Mouse (Mus musculus): ENCODE data around the gene Fbxw9. TPM values are rescaled to one million over a fixed set of nuclear protein-coding genes. Genes with fewer than 3 reads are reported as not detected.
"Not testable (repeated sequence)": the region's sequence is repeated elsewhere in the genome, so short reads cannot be mapped to it uniquely, and the experiment has no call there.

The Fbxw9 gene
- total RNA-seq, 2 experiments from 2014 or later, result 19.7 to 27.8 TPM

- not testable (repeated sequence) for DNase-seq (ENCODE audit: extremely low spot score in 1 of 2, low spot score in 1 of 2)
Observed at GRCm38 (mm10) chr8:85082169-85082568, 22.3 kb downstream of the Fbxw9 start.

DNA sequence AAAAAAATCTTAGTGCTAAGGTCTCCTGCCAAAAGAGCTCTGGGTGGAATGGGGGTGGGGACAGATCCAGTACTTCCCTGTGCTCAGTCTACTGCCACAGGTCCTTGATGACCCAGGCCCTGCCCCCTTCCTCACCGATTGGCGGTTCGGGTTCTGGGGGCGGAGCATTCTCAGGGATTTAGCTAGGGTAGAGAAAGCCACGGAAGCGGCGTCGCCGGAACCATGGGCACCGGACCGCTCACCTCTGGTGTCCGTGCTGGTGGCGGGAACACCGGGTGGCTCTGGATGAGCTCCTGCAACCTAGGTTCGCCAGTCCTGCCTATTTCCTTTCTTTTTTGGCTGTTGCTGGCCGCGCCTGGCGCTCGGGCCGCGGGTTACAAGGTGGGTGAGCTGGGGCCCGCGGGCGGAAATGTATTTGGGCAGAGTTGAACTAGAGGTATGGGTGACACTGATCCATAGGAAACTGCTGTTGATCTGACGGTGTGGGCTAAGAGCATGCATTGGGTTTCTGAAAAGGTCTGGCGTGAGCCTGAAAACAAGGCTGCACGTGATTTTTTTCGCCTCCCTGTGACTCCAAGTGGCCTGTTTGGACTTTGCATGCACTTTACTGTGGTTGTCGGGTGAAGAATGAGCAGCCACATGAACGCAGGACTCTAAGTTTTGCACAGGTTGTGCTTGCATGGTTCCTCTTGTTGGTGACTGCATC lies 23.4 kb downstream of the Fbxw9 start, which contains the start of gene Man2b1:
Gene Man2b1 (plus strand): TSS at position 163 of the 706 bp plus-strand sequence.
- DNase-seq (ENCODE audit: extremely low spot score in 1 of 2, low spot score in 1 of 2), result peak; percentile 67

GRCm38 (mm10) chr8:85084633-85085032 lies 24.8 kb downstream of the Fbxw9 start:
- DNase-seq (ENCODE audit: extremely low spot score in 1 of 2, low spot score in 1 of 2), result no peak

DNA sequence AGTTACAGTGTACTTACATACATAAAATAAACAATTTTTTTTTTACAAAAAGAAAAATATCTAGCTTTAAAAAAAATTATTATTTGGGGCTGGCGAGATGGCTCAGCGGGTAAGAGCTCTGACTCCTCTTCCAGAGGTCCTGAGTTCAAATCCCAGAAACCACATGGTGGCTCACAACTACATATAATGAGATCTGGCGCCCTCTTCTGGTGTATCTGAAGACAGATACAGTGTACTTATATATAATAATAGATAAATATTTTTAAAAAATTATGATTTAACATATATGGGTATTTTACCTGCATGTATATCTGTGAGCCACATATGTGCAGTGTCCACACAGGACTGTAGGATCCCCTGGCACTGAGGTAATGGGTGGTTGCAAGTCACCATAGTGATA lies 26.4 kb downstream of the Fbxw9 start:
- no peak for DNase-seq (ENCODE audit: extremely low spot score in 1 of 2, low spot score in 1 of 2)

DNA sequence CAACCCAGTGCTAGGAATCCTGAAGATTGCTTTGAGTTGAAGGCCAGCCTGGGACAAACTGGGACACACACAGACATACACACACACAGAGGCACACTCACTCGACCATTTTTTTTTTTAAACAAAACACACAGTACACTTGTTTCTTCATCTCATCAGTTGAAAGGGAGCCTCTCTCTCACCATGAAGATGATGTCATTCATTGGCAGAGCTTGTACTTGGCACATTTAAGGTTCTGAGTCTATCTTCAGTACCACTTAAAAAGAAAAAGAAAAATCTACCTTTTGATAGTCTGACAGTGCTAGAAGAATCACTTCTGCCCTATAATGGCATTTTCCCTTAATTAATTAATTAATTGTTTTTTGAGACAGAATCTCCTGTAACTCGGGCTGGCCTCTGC lies 28.9 kb downstream of the Fbxw9 start:
- no peak for DNase-seq (ENCODE audit: extremely low spot score in 1 of 2, low spot score in 1 of 2)

DNA sequence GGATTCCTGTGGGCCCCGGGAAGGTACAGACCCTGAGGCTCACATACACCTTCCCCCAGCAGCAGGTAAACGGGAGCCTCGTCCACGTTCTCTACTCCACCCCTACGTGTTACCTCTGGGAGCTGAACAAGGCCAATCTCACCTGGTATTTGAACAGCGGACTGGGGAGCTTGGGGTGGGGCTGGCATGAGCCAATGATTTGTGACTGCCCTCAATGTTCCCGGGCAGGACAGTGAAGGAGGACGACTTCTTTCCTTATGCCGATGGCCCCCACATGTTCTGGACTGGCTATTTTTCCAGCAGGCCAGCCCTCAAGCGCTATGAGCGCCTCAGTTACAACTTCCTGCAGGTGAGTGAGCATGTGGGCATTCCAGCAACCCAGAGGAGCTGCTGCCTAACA lies 31.0 kb downstream of the Fbxw9 start:
- DNase-seq (ENCODE audit: extremely low spot score in 1 of 2, low spot score in 1 of 2), result no peak

DNA sequence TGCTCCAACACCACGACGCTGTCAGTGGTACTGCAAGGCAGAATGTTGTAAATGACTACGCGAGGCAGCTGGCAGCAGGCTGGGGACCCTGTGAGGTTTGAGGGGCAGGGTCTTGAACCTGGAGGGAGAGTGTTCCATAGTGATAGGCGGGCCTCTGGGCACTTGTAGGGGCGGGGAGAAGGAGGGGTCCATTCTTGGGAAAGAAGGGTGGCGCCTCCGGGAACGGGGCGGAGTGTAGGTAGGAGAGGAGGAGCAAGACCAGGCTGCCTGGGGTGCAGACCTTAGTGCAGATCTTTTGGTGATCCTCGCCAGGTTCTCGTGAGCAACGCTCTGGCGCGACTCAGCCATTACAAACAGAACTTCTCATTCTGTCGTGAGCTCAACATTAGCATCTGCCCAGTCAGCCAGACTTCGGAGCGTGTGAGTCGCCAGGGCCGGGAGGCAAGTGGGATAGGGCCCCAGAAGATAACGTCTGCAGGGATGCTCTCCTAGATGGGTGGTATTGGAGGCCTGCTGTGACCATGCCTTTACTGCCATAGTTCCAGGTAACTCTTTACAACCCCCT lies 31.8 kb downstream of the Fbxw9 start:
- DNase-seq (ENCODE audit: extremely low spot score in 1 of 2, low spot score in 1 of 2), result no peak

- no peak for DNase-seq (ENCODE audit: extremely low spot score in 1 of 2, low spot score in 1 of 2)
Observed at GRCm38 (mm10) chr8:85095051-85095450, 35.2 kb downstream of the Fbxw9 start.

GRCm38 (mm10) chr8:85095566-85095965 lies 35.7 kb downstream of the Fbxw9 start:
- DNase-seq (ENCODE audit: extremely low spot score in 1 of 2, low spot score in 1 of 2), result no peak

- DNase-seq (ENCODE audit: extremely low spot score in 1 of 2, low spot score in 1 of 2), result no peak
Observed at GRCm38 (mm10) chr8:85096196-85096595, 36.3 kb downstream of the Fbxw9 start.

- no peak for DNase-seq (ENCODE audit: extremely low spot score in 1 of 2, low spot score in 1 of 2)
Observed at GRCm38 (mm10) chr8:85096850-85097249, 37.0 kb downstream of the Fbxw9 start.

- DNase-seq (ENCODE audit: extremely low spot score in 1 of 2, low spot score in 1 of 2), result no peak
Observed at GRCm38 (mm10) chr8:85100076-85100665, 40.3 kb downstream of the Fbxw9 start.

GRCm38 (mm10) chr8:85113241-85113640 lies 53.4 kb downstream of the Fbxw9 start:
- DNase-seq (ENCODE audit: extremely low spot score in 1 of 2, low spot score in 1 of 2), result no peak

DNA sequence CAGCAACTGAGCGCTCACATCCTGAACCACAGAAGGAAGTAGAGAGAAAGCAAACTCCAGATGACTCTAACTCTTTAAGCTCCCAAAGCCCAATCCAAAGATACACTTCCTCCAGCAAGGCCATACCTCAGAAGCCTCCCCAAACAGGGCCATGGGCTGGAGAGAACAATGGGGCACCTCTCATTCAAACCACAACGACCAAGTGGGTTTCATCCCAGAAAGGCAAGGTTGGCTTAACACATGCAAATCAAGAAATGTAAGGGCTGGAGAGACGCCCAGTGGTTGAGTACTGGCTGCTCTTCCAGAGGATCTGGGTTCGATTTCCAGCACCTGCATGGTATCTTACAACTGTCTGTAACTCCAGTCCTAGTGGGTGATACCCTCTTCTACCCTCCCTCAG lies 55.6 kb downstream of the Fbxw9 start:
- no peak for DNase-seq (ENCODE audit: extremely low spot score in 1 of 2, low spot score in 1 of 2)

Small RNA genes within 50 kb of the gene (microRNA-seq; reads per million reads assigned to microRNA genes)
- 0 to 0.20 reads per million in 2 experiments for gene Gm23388
- 4.8 to 7.4 reads per million in 2 experiments for gene Mir7070

Other genes with a start within 250 kb of the Fbxw9 start
- gene Dand5, start 237.2 kb upstream of the Fbxw9 start, total RNA-seq (2021), result 10 to 100 TPM in 1 of 2 experiments, 1 to 10 TPM in 1; 9.3 to 10.6 TPM
- 10 to 100 TPM; 23.7 to 27.3 TPM for gene Gadd45gip1, start 228.5 kb upstream of the Fbxw9 start, total RNA-seq (2021)
- 10 to 100 TPM; 67.0 to 69.7 TPM for gene Rad23a, start 219.4 kb upstream of the Fbxw9 start, total RNA-seq (2021)
- 100 to 1,000 TPM; 473 to 552 TPM for gene Calr, start 213.1 kb upstream of the Fbxw9 start, total RNA-seq (2021)
- 10 to 100 TPM; 52.4 to 53.3 TPM for gene Farsa, start 203.1 kb upstream of the Fbxw9 start, total RNA-seq (2021)
- gene Syce2, start 187.9 kb upstream of the Fbxw9 start, total RNA-seq (2021), result 10 to 100 TPM; 16.5 to 18.0 TPM
- 10 to 100 TPM; 32.4 to 39.7 TPM for gene Gcdh, start 166.1 kb upstream of the Fbxw9 start, total RNA-seq (2021)
- gene Klf1, start 158.1 kb upstream of the Fbxw9 start, total RNA-seq (2021), result under 1 TPM in 1 of 2 experiments, not detected in 1; 0.17 TPM
- 1 to 10 TPM; 3.7 to 4.3 TPM for gene Dnase2a, start 151.5 kb upstream of the Fbxw9 start, total RNA-seq (2021)
- gene Mast1, start 122.7 kb upstream of the Fbxw9 start, total RNA-seq (2021), result 100 to 1,000 TPM in 1 of 2 experiments, 10 to 100 TPM in 1; 75.7 to 100 TPM
- 1 to 10 TPM in 1 of 2 experiments, under 1 TPM in 1; 0.47 to 1.3 TPM for gene Rtbdn, start 113.1 kb upstream of the Fbxw9 start, total RNA-seq (2021)
- gene Gm49661, start 90.6 kb upstream of the Fbxw9 start, total RNA-seq (2021), result not detected
- gene Prdx2, start 90.5 kb upstream of the Fbxw9 start, total RNA-seq (2021), result 100 to 1,000 TPM; 335 to 353 TPM
- 10 to 100 TPM; 37.1 to 41.5 TPM for gene Rnaseh2a, start 90.3 kb upstream of the Fbxw9 start, total RNA-seq (2021)
- 10 to 100 TPM; 67.9 to 68.8 TPM for gene Junb, start 81.3 kb upstream of the Fbxw9 start, total RNA-seq (2021)
- 1 to 10 TPM; 7.6 to 9.3 TPM for gene Hook2, start 69.5 kb upstream of the Fbxw9 start, total RNA-seq (2021)
- gene Best2, start 45.5 kb upstream of the Fbxw9 start, total RNA-seq (2021), result not detected
- gene Asna1, start 34.8 kb upstream of the Fbxw9 start, total RNA-seq (2021), result 100 to 1,000 TPM; 116 to 128 TPM
- gene Trir, start 33.2 kb upstream of the Fbxw9 start, total RNA-seq (2021), result 100 to 1,000 TPM; 130 to 144 TPM
- 100 to 1,000 TPM; 145 to 159 TPM for gene Tnpo2, start 23.1 kb upstream of the Fbxw9 start, total RNA-seq (2021)
- gene Gm5741, start 7.9 kb downstream of the Fbxw9 start, total RNA-seq (2021), result not detected
- gene Dhps, start 11.7 kb downstream of the Fbxw9 start, total RNA-seq (2021), result 10 to 100 TPM; 57.7 to 62.0 TPM
- 10 to 100 TPM; 57.7 to 69.0 TPM for gene Wdr83os, start 20.7 kb downstream of the Fbxw9 start, total RNA-seq (2021)
- 10 to 100 TPM; 28.7 to 32.3 TPM for gene Wdr83, start 21.3 kb downstream of the Fbxw9 start, total RNA-seq (2021)
- gene Man2b1, start 23.2 kb downstream of the Fbxw9 start, total RNA-seq (2021), result 10 to 100 TPM; 36.1 to 41.8 TPM
- 1 to 10 TPM; 7.0 to 7.1 TPM for gene Zfp791, start 63.0 kb downstream of the Fbxw9 start, total RNA-seq (2021)
- gene Cks1brt, start 91.9 kb downstream of the Fbxw9 start, total RNA-seq (2021), result not detected
- not detected for gene Olfr371, start 165.9 kb downstream of the Fbxw9 start, total RNA-seq (2021)
- gene Orc6, start 239.6 kb downstream of the Fbxw9 start, total RNA-seq (2021), result 10 to 100 TPM; 30.7 to 32.9 TPM
- gene Vps35, start 239.7 kb downstream of the Fbxw9 start, total RNA-seq (2021), result 100 to 1,000 TPM; 127 to 138 TPM